Mouse (Mus musculus) ZHBTc4 (cell line): ENCODE measurements around the gene Panx1.

Experiments used
- DNase-seq: peaks from one replicate; pipeline ENCODE4 v3.0.0-alpha.2; 2011; ENCODE audit warnings: low read depth, low spot score

The Panx1 gene

GRCm38 (mm10) chr9:15045084-15045669 is at the start of gene Panx1:
Panx1 (minus strand) TSS chr9:15045478.
- peak; percentile 87 for DNase-seq

GRCm38 (mm10) chr9:15068686-15069295 is 23.5 kb upstream of the Panx1 start:
- DNase-seq = peak; percentile 68

GRCm38 (mm10) chr9:15067995-15068685 is 22.9 kb upstream of the Panx1 start:
- DNase-seq = no peak

- no peak for DNase-seq
Measured at GRCm38 (mm10) chr9:15064176-15064575, 18.9 kb upstream of the Panx1 start.

- DNase-seq = no peak
Measured at GRCm38 (mm10) chr9:15060847-15061246, 15.6 kb upstream of the Panx1 start.

GRCm38 (mm10) chr9:15060026-15060425 is 14.7 kb upstream of the Panx1 start:
- DNase-seq = no peak

GRCm38 (mm10) chr9:15045740-15046139 is 462 bp upstream of the Panx1 start:
- DNase-seq = no peak

GRCm38 (mm10) chr9:15044391-15045083 is 741 bp downstream of the Panx1 start:
- DNase-seq = peak; percentile 16

- peak; percentile 67 for DNase-seq
Measured at GRCm38 (mm10) chr9:15041556-15041955, 3.7 kb downstream of the Panx1 start.

GRCm38 (mm10) chr9:15039848-15040247 is 5.4 kb downstream of the Panx1 start:
- no peak for DNase-seq

- DNase-seq = peak; percentile 22
Measured at GRCm38 (mm10) chr9:15037704-15038103, 7.6 kb downstream of the Panx1 start.

- no peak for DNase-seq
Measured at GRCm38 (mm10) chr9:15037237-15037636, 8.0 kb downstream of the Panx1 start.

- no peak for DNase-seq
Measured at GRCm38 (mm10) chr9:15036807-15037206, 8.5 kb downstream of the Panx1 start.

- DNase-seq = no peak
Measured at GRCm38 (mm10) chr9:15036405-15036804, 8.9 kb downstream of the Panx1 start.

- DNase-seq = no peak
Measured at GRCm38 (mm10) chr9:15035979-15036378, 9.3 kb downstream of the Panx1 start.

GRCm38 (mm10) chr9:15034546-15035273 is 10.6 kb downstream of the Panx1 start:
- DNase-seq = peak; percentile 66

- DNase-seq = peak; percentile 55
Measured at GRCm38 (mm10) chr9:15033568-15034160, 11.6 kb downstream of the Panx1 start.

GRCm38 (mm10) chr9:15032797-15033196 is 12.5 kb downstream of the Panx1 start:
- no peak for DNase-seq

GRCm38 (mm10) chr9:15030771-15031170 is 14.5 kb downstream of the Panx1 start:
- DNase-seq = no peak

- DNase-seq = peak; percentile 65
Measured at GRCm38 (mm10) chr9:15029025-15029727, 16.1 kb downstream of the Panx1 start.

- peak; percentile 66 for DNase-seq
Measured at GRCm38 (mm10) chr9:15027725-15028124, 17.6 kb downstream of the Panx1 start.
